Mouse (Mus musculus): ENCODE data around the gene Trp53tg5. TPM values are rescaled to one million over a fixed set of nuclear protein-coding genes. Genes with fewer than 3 reads are reported as not detected.

The Trp53tg5 gene
- not detected in 2 replicates for polyA plus RNA-seq (2015; fragmentation: Nextera tagmentation; extraction: Ambion mirVana)

- 86% methylated on average over 6 of the region's 6 CpGs for WGBS
Measured at GRCm38 (mm10) chr2:164473624-164474023, at the start of gene Trp53tg5. Trp53tg5 (minus strand) TSS chr2:164473724.

GRCm38 (mm10) chr2:164522280-164522679 is 48.8 kb upstream of the Trp53tg5 start:
- ATAC-seq (replicated peaks): no peak
- H3K27me3 ChIP-seq: no peaks in the 10 kb centered on the region
- no peak overlapping the region for H3K9ac ChIP-seq (replicated peaks)
- no peaks in the 10 kb centered on the region for H3K9me3 ChIP-seq
- WGBS: 29% methylated on average over 8 of the region's 8 CpGs
- H3K4me1 ChIP-seq: peaks cover 12% of the 10 kb centered on the region; the same call in 1 of the 2 replicates
- H3K36me3 ChIP-seq: no peaks in the 10 kb centered on the region
- H3K4me3 ChIP-seq: no peak overlapping the region
- H3K27ac ChIP-seq (replicated peaks): no peak overlapping the region
- no peak overlapping the region for H3K4me2 ChIP-seq (replicated peaks)

More at GRCm38 (mm10) chr2:164473624-164474023, at the start of gene Trp53tg5:
- H3K36me3 ChIP-seq: peaks cover 32% of the 10 kb centered on the region
- no peak within 1 kb of the TSS for H3K4me3 ChIP-seq
- ATAC-seq (replicated peaks): no peak
- H3K4me1 ChIP-seq: no peaks in the 10 kb centered on the region
- no peak within 1 kb of the TSS for H3K9ac ChIP-seq (replicated peaks)
- no peaks in the 10 kb centered on the region for H3K9me3 ChIP-seq
- H3K27me3 ChIP-seq: no peaks in the 10 kb centered on the region
- no peak within 1 kb of the TSS for H3K4me2 ChIP-seq (replicated peaks)
- H3K27ac ChIP-seq (replicated peaks): no peak within 1 kb of the TSS

GRCm38 (mm10) chr2:164521841-164522240 is 48.3 kb upstream of the Trp53tg5 start:
- no peak for ATAC-seq (replicated peaks)
- WGBS: 13% methylated on average over 11 of the region's 11 CpGs
- Histone ChIP-seq H3K36me3 (no peaks in the 10 kb centered on the region), H3K4me1 (peaks cover 12% of the 10 kb centered on the region; the same call in 1 of the 2 replicates), H3K9ac (replicated peaks) (no peak overlapping the region), H3K9me3 (no peaks in the 10 kb centered on the region), H3K4me3 (no peak overlapping the region), H3K27ac (replicated peaks) (no peak overlapping the region), H3K27me3 (no peaks in the 10 kb centered on the region), H3K4me2 (replicated peaks) (no peak overlapping the region)

DNA sequence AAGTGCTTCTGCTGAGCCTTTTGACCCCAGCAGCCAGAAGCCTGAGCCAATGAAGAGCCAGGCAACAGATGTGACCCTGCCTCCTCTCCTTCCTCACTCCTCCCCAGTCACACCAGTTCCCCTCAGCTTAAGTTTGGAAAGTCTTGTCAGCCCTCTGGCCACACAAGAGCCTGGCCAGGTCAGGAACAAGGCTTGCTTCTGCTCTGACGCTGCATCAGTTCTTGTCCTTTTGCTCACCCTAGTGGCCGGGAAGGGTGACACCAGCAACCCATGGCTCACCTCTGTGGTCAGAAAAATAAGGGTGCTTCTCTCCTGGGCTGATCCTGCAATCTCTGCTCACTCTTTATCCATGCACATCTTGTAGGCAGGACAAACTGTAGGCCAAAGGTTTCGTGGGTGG is 47.3 kb upstream of the Trp53tg5 start:
- Histone ChIP-seq H3K4me1 (peaks cover 12% of the 10 kb centered on the region; the same call in 1 of the 2 replicates), H3K27ac (replicated peaks) (no peak overlapping the region), H3K36me3 (no peaks in the 10 kb centered on the region), H3K4me3 (no peak overlapping the region), H3K27me3 (no peaks in the 10 kb centered on the region), H3K9ac (replicated peaks) (no peak overlapping the region), H3K4me2 (replicated peaks) (no peak overlapping the region), H3K9me3 (no peaks in the 10 kb centered on the region)
- ATAC-seq (replicated peaks): no peak
- 15% methylated on average over 3 of the region's 3 CpGs for WGBS

- H3K36me3 ChIP-seq: no peaks in the 10 kb centered on the region
- H3K4me3 ChIP-seq: no peak overlapping the region
- H3K9ac ChIP-seq (replicated peaks): no peak overlapping the region
- WGBS: 55% methylated on average over 6 of the region's 6 CpGs
- ATAC-seq (replicated peaks): no peak
- peaks cover 12% of the 10 kb centered on the region; the same call in 1 of the 2 replicates for H3K4me1 ChIP-seq
- H3K9me3 ChIP-seq: no peaks in the 10 kb centered on the region
- no peak overlapping the region for H3K4me2 ChIP-seq (replicated peaks)
- H3K27me3 ChIP-seq: no peaks in the 10 kb centered on the region
- H3K27ac ChIP-seq (replicated peaks): peak overlapping the region; percentile 43; the same call in 1 of the 2 replicates
Measured at GRCm38 (mm10) chr2:164519171-164519526, 45.6 kb upstream of the Trp53tg5 start.

- H3K27ac ChIP-seq (replicated peaks): peak overlapping the region; percentile 43
- no peaks in the 10 kb centered on the region for H3K9me3 ChIP-seq
- H3K4me1 ChIP-seq: peaks cover 12% of the 10 kb centered on the region; the same call in 1 of the 2 replicates
- H3K4me2 ChIP-seq (replicated peaks): no peak overlapping the region
- no peaks in the 10 kb centered on the region for H3K27me3 ChIP-seq
- no peak overlapping the region for H3K4me3 ChIP-seq
- H3K9ac ChIP-seq (replicated peaks): no peak overlapping the region
- 41% methylated on average over 11 of the region's 11 CpGs for WGBS
- ATAC-seq (replicated peaks): no peak
- H3K36me3 ChIP-seq: no peaks in the 10 kb centered on the region
Measured at GRCm38 (mm10) chr2:164518266-164519170, 45.0 kb upstream of the Trp53tg5 start.

DNA sequence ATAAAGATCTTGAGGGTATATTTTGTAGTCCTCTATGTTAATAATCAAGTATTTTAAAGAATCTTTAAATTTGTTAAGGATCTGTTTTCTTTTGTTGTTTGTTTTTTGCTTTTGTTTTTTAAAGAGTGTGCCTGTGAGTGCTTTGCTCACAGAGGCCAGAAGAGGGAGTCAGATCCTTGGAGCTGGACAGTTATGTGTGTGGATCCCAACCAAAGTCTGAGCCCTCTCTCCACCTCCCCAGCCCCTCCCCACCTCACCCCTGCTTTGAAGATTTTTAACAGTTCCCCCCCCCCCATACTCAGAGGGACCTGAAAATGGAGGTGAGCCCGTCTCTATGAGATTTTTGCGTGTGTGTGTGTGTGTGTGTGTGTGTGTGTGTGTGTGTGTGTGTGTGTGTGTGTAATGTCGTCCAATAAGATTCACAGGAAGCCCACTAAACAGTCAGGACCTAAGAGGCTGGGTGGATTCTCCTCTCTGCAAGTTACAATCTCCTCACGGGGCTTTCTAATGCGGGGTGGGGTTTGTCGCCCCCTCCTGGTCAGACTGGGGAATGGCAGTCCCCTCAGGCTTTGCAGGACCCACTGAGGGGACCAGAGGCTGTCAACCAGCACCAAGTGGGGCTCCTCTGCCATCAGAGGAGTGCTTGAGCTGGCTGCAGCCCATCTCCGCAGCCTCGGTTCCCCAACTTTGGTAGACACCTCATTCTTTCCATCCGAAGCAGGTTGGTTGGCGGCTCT is 44.1 kb upstream of the Trp53tg5 start:
- peaks cover 12% of the 10 kb centered on the region; the same call in 1 of the 2 replicates for H3K4me1 ChIP-seq
- no peak overlapping the region for H3K9ac ChIP-seq (replicated peaks)
- no peaks in the 10 kb centered on the region for H3K36me3 ChIP-seq
- H3K27ac ChIP-seq (replicated peaks): peak overlapping the region; percentile 43; the same call in 1 of the 2 replicates
- no peaks in the 10 kb centered on the region for H3K27me3 ChIP-seq
- WGBS: 37% methylated on average over 9 of the region's 10 CpGs
- no peaks in the 10 kb centered on the region for H3K9me3 ChIP-seq
- ATAC-seq (replicated peaks): no peak
- no peak overlapping the region for H3K4me2 ChIP-seq (replicated peaks)
- no peak overlapping the region for H3K4me3 ChIP-seq

- Histone ChIP-seq H3K4me2 (replicated peaks) (no peak overlapping the region), H3K36me3 (no peaks in the 10 kb centered on the region), H3K9me3 (no peaks in the 10 kb centered on the region), H3K27ac (replicated peaks) (no peak overlapping the region), H3K9ac (replicated peaks) (no peak overlapping the region), H3K4me1 (peaks cover 8% of the 10 kb centered on the region; the same call in 1 of the 2 replicates), H3K27me3 (no peaks in the 10 kb centered on the region), H3K4me3 (no peak overlapping the region)
- WGBS: 88% methylated on average over 11 of the region's 11 CpGs
- no peak for ATAC-seq (replicated peaks)
Measured at GRCm38 (mm10) chr2:164516592-164516991, 43.1 kb upstream of the Trp53tg5 start.

GRCm38 (mm10) chr2:164515897-164516296 is 42.4 kb upstream of the Trp53tg5 start:
- no peak overlapping the region for H3K4me2 ChIP-seq (replicated peaks)
- no peaks in the 10 kb centered on the region for H3K36me3 ChIP-seq
- H3K9me3 ChIP-seq: no peaks in the 10 kb centered on the region
- no peak overlapping the region for H3K9ac ChIP-seq (replicated peaks)
- H3K4me1 ChIP-seq: peaks cover 8% of the 10 kb centered on the region; the same call in 1 of the 2 replicates
- 79% methylated on average over 9 of the region's 9 CpGs for whole genome bisulfite sequencing
- H3K4me3 ChIP-seq: no peak overlapping the region
- no peak overlapping the region for H3K27ac ChIP-seq (replicated peaks)
- ATAC-seq (replicated peaks): no peak
- no peaks in the 10 kb centered on the region for H3K27me3 ChIP-seq

GRCm38 (mm10) chr2:164514916-164515315 is 41.4 kb upstream of the Trp53tg5 start:
- no peak overlapping the region for H3K4me2 ChIP-seq (replicated peaks)
- H3K9ac ChIP-seq (replicated peaks): no peak overlapping the region
- WGBS: 88% methylated on average over 3 of the region's 3 CpGs
- H3K4me1 ChIP-seq: peaks cover 8% of the 10 kb centered on the region; the same call in 1 of the 2 replicates
- H3K9me3 ChIP-seq: no peaks in the 10 kb centered on the region
- H3K27ac ChIP-seq (replicated peaks): no peak overlapping the region
- no peak overlapping the region for H3K4me3 ChIP-seq
- ATAC-seq (replicated peaks): no peak
- no peaks in the 10 kb centered on the region for H3K36me3 ChIP-seq
- no peaks in the 10 kb centered on the region for H3K27me3 ChIP-seq

DNA sequence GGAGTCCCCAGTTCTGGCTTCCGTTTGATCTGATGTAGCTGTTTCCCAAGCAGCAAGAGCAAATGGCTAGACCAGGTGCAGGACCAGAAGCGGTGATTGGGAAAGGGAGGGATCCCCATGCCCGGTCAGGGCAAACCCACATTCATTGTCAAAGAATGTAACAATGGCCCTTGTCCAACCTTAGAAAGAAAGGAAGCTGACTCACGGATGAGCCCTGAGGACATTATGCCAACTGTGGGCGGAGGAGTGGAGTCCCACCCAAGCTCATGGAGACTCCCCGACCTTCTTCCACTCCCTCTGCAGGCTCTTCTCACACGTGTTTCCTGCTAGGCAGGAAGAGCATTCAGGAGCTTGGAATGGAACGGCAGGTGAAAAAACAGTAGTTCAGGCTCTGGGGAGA is 39.9 kb upstream of the Trp53tg5 start:
- Histone ChIP-seq H3K27me3 (no peaks in the 10 kb centered on the region), H3K4me2 (replicated peaks) (no peak overlapping the region), H3K4me3 (no peak overlapping the region), H3K4me1 (peaks cover 1% of the 10 kb centered on the region; the same call in 1 of the 2 replicates), H3K36me3 (no peaks in the 10 kb centered on the region), H3K9me3 (no peaks in the 10 kb centered on the region), H3K27ac (replicated peaks) (no peak overlapping the region), H3K9ac (replicated peaks) (no peak overlapping the region)
- ATAC-seq (replicated peaks): no peak
- WGBS: 77% methylated on average over 8 of the region's 8 CpGs
